Comparison of ENCODE assay signal across 9 mouse cellular contexts in the genomic region with DNA sequence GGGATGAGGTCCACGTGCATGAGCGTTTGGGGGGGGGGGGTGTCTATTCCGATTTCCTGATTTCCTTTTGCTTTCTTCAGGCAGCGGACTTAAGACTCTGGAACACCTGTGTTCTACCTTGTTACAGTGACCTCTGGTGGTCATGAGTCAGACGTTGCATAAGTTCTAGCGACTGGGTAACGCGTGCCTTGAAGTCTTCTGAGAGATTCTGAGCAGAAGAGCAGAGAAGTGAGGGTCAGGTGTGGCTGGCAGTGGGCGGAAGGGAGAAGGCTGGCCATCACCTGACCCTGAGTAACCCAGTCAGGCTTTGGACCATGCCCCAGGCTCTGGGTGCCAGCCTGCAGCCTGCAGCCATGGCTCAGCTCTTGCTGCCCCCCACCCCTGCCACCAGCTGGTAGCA.
DNase-seq lines count a peak whose midpoint lies in the region; ATAC-seq lines count a peak whose summit lies in the region.
"Had no signal": no experiment of that assay in that cellular context is flagged by ENCODE, and none has a peak within 500 bp of the region (broad histone marks: within the 10 kb centered on the region; RNA-seq: fewer than 3 reads in every experiment).

No protein-coding gene starts in this region.

- no peaks in the 10 kb centered on the region; the same call in 1 of the 2 replicates for H3K4me1 ChIP-seq in embryonic facial prominence, embryonic 11.5 days (ENCODE audit: control insufficient read depth, insufficient read depth, low read length)
- H3K4me1 ChIP-seq in midbrain, embryonic 15.5 days = peaks cover 25% of the 10 kb centered on the region
- no peaks in the 10 kb centered on the region for H3K4me1 ChIP-seq in intestine, embryonic 16.5 days (ENCODE audit: control insufficient read depth, insufficient read depth, low read length)

- peak; percentile 23 for DNase-seq in left cerebral cortex, postnatal 4 days
- no peak for DNase-seq in left cerebral cortex, adult 18-20 months (ENCODE audit: low spot score in 2 of 2)
- DNase-seq in brain, adult 2 months (ENCODE audit: low read depth, low spot score) = peak; percentile 87
- peak; percentile 70 for DNase-seq in embryonic facial prominence, embryonic 11.5 days (ENCODE audit: low spot score)
- no peak for DNase-seq in thymus, postnatal 4 days
- no peak for DNase-seq in ovary, adult 18-20 months (ENCODE audit: low spot score)

- no peaks in the 10 kb centered on the region for H3K36me3 ChIP-seq in embryonic facial prominence, embryonic 11.5 days (replicated peaks; ENCODE audit: control insufficient read depth, insufficient read depth, low read depth, low read length)
- no peaks in the 10 kb centered on the region for H3K36me3 ChIP-seq in midbrain, embryonic 15.5 days (replicated peaks)
- H3K36me3 ChIP-seq in intestine, embryonic 16.5 days (ENCODE audit: control insufficient read depth, insufficient read depth, low read length) = no peaks in the 10 kb centered on the region
- H3K36me3 ChIP-seq: lung, embryonic 15.5 days had no signal

- no peak overlapping the region for H3K4me2 ChIP-seq in embryonic facial prominence, embryonic 11.5 days (ENCODE audit: low read depth, low read length)
- H3K4me2 ChIP-seq in midbrain, embryonic 15.5 days = no peak overlapping the region
- no peak overlapping the region for H3K4me2 ChIP-seq in intestine, embryonic 16.5 days (ENCODE audit: low read depth, low read length)
- H3K4me2 ChIP-seq: lung, embryonic 15.5 days had no signal

- no peak for ATAC-seq in embryonic facial prominence, embryonic 11.5 days (replicated peaks; ENCODE audit: insufficient number of reproducible peaks, low FRiP score, low TSS enrichment, low read depth)
- ATAC-seq in midbrain, embryonic 15.5 days (replicated peaks) = 0 out of 2 replicates have a peak, but pooled peaks have one; percentile 24
- ATAC-seq in intestine, embryonic 16.5 days = no peak

- H3K27me3 ChIP-seq in embryonic facial prominence, embryonic 11.5 days (ENCODE audit: control insufficient read depth, insufficient read depth, low read length) = no peaks in the 10 kb centered on the region
- no peaks in the 10 kb centered on the region for H3K27me3 ChIP-seq in midbrain, embryonic 15.5 days (replicated peaks)
- no peaks in the 10 kb centered on the region for H3K27me3 ChIP-seq in intestine, embryonic 16.5 days (replicated peaks; ENCODE audit: control insufficient read depth, insufficient read depth, low read length)
- H3K27me3 ChIP-seq: lung, embryonic 15.5 days had no signal

- H3K27ac ChIP-seq in embryonic facial prominence, embryonic 11.5 days (replicated peaks; ENCODE audit: low read depth, low read length) = no peak overlapping the region
- H3K27ac ChIP-seq in midbrain, embryonic 15.5 days = no peak overlapping the region
- no peak overlapping the region for H3K27ac ChIP-seq in intestine, embryonic 16.5 days (ENCODE audit: low read length)
- H3K27ac ChIP-seq: lung, embryonic 15.5 days had no signal

- no peak overlapping the region for H3K4me3 ChIP-seq in embryonic facial prominence, embryonic 11.5 days (ENCODE audit: low read depth, low read length)
- no peak overlapping the region for H3K4me3 ChIP-seq in midbrain, embryonic 15.5 days
- no peak overlapping the region for H3K4me3 ChIP-seq in intestine, embryonic 16.5 days (ENCODE audit: low read length)
- H3K4me3 ChIP-seq: lung, embryonic 15.5 days had no signal

- H3K9ac ChIP-seq in embryonic facial prominence, embryonic 11.5 days (replicated peaks; ENCODE audit: low read length) = no peak overlapping the region
- H3K9ac ChIP-seq in midbrain, embryonic 15.5 days = no peak overlapping the region
- H3K9ac ChIP-seq in intestine, embryonic 16.5 days (ENCODE audit: low read depth, low read length) = no peak overlapping the region
- H3K9ac ChIP-seq: lung, embryonic 15.5 days had no signal

- no peaks in the 10 kb centered on the region for H3K9me3 ChIP-seq in embryonic facial prominence, embryonic 11.5 days (replicated peaks; ENCODE audit: control insufficient read depth, low read length)
- no peaks in the 10 kb centered on the region for H3K9me3 ChIP-seq in midbrain, embryonic 15.5 days
- H3K9me3 ChIP-seq in intestine, embryonic 16.5 days (ENCODE audit: control insufficient read depth, low read length) = no peaks in the 10 kb centered on the region
- H3K9me3 ChIP-seq: lung, embryonic 15.5 days had no signal

- intact Hi-C loops in left cerebral cortex, postnatal 4 days (cut with DNase I) = no loop called here

- 20% methylated on average over 9 of the region's 9 CpGs for WGBS in embryonic facial prominence, embryonic 11.5 days
- 22% methylated on average over 9 of the region's 9 CpGs for WGBS in midbrain, embryonic 15.5 days
- WGBS in intestine, embryonic 16.5 days = 16% methylated on average over 9 of the region's 9 CpGs

Comparison
In these comparisons a context has a peak if more than half of its experiments do, and no peak if none do; other contexts are left out.
1. DNase-seq: peak in left cerebral cortex, postnatal 4 days (single experiment), brain, adult 2 months (single experiment) and embryonic facial prominence, embryonic 11.5 days (single experiment); none in left cerebral cortex, adult 18-20 months (0 of 2), thymus, postnatal 4 days (single experiment) and ovary, adult 18-20 months (single experiment).